Mouse (Mus musculus): ENCODE data around the gene Atf5.

Gene Atf5

DNA sequence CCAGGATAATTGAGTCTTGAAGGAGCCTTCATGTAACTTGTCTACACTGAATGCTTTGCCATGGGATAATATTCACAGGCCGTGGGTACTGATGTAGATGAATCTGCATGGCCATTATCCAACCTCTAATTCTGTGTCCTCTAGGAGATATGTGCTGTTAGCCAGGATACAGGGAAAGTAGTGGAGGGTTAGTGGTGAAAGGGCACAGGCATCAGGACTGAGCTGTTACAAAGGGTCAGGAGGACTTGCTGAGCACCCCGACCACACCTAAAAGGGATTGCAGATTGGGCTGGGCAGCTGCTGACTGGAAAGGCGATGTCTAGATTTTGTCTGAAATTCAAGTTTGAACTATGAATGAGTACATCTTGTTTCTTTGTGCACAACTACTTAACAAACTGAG, 4.1 kb upstream of the Atf5 start:
- no peak for DNase-seq (ENCODE audit: low read depth, low spot score)

DNA sequence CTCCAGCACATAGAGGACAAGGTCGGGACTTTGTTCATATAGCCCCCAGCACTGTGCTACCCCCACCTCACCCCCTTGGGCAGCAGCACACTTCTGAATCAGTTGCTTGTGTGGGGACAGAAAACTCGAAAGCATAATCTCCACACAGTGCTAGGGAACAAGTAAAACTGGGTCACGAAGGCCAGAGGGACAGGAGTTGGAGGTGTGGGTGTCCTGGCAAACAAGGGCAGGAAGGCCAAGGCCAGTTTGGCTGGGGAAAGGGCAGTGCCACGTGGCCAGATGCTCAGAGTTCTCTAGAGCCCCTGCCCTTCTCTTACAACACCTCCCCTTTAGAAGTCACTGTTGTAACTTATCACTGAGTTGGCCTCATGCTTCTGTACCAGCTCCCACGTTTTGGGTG, 3.4 kb upstream of the Atf5 start:
- no peak for DNase-seq (ENCODE audit: low read depth, low spot score)

GRCm38 (mm10) chr7:44819391-44819790, 2.9 kb upstream of the Atf5 start:
- DNase-seq (ENCODE audit: low read depth, low spot score): no peak

GRCm38 (mm10) chr7:44818751-44819235, 2.3 kb upstream of the Atf5 start:
- no peak for DNase-seq (ENCODE audit: low read depth, low spot score)

- no peak for DNase-seq (ENCODE audit: low read depth, low spot score)
These were observed 1.7 kb upstream of the Atf5 start for GRCm38 (mm10) chr7:44818164-44818563.

GRCm38 (mm10) chr7:44817441-44817840, 983 bp upstream of the Atf5 start:
- no peak for DNase-seq (ENCODE audit: low read depth, low spot score)

- DNase-seq (ENCODE audit: low read depth, low spot score): peak; percentile 98
These were observed 563 bp downstream of the Atf5 start, which contains the start of the genes Nup62 and Il4i1 for GRCm38 (mm10) chr7:44815721-44816469. Gene Nup62 (plus strand): TSS chr7:44816088. Gene Il4i1 (plus strand): TSS chr7:44816387.

- DNase-seq (ENCODE audit: low read depth, low spot score): no peak
These were observed 1.4 kb downstream of the Atf5 start for GRCm38 (mm10) chr7:44814952-44815553.

GRCm38 (mm10) chr7:44814423-44814822, 2.0 kb downstream of the Atf5 start:
- no peak for DNase-seq (ENCODE audit: low read depth, low spot score)

- DNase-seq (ENCODE audit: low read depth, low spot score): no peak
These were observed 2.5 kb downstream of the Atf5 start for GRCm38 (mm10) chr7:44813985-44814384.

DNA sequence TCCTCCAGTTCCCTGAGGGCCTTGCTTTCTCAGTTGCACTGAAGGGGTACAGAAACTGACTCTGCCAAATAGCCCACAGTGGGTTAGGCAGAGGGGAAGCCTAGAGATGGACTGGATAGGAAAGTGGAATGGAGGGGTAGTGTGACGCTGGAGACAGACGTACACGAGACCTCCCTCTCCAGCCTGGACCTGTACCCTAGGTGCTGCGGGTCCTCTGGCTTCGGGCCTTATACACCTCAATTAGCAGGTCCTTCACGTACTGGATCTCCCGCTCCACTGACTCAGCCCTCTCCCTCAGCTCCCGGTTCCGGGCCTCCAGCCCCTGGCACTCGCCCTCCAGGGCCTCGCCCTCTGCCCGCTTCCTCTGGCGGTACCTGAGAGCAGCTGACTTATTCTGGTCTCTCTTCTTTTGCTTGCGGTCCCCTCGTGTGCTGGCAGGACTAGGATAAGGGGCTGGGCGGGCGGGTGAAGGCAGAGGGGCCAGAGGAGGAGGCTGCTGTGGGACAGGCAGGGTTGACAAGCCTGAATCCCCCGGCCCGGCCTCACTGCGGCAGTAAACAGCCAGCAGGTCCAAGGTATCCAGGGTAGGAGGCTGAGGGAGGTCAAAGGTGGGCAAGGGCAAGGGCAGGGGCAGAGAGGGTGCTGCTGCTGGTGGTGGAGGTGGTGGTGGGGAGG, 3.7 kb downstream of the Atf5 start:
- no peak for DNase-seq (ENCODE audit: low read depth, low spot score)

GRCm38 (mm10) chr7:44810819-44811557, 5.5 kb downstream of the Atf5 start:
- no peak for DNase-seq (ENCODE audit: low read depth, low spot score)

DNA sequence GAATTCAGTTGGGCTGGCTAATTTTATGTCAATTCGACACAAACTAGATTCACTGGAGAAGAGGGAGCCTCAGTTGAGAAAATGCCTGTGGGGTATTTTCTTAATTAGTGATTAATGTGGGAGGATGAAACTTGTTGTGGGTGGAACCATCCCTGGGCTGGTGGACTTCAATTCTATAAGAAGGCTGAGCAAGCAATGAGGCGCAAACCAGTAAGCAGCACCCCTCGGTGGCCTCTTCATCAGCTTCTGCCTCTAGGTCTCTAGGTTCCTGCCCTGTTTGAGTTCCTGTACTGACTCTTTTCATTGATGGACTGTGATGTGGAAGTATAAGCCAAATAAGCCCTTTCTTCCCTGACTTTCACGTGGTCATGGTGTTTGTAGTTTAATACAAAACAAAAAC, 6.1 kb downstream of the Atf5 start:
- no peak for DNase-seq (ENCODE audit: low read depth, low spot score)

DNA sequence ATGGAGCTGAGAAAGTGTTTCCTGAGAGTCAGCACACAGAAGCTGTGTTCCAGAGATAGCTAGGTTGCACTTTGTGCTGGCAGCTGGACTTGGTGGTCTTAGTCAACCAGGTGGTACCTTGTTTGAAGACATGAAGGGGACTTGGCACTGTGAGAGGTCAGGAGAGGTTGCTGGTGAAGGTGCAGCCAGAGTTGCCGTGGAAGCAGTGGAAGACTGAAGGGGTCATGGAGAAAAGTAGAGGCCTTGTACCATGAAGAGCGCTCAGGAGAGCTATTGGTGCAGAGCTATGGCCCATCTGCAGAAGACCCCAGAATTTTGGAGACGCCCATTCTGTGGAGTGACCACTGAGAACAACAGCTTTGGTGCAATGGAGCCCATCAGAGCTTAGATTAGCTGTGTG, 7.0 kb downstream of the Atf5 start:
- DNase-seq (ENCODE audit: low read depth, low spot score): no peak

GRCm38 (mm10) chr7:44808927-44809326, 7.5 kb downstream of the Atf5 start:
- no peak for DNase-seq (ENCODE audit: low read depth, low spot score)

DNA sequence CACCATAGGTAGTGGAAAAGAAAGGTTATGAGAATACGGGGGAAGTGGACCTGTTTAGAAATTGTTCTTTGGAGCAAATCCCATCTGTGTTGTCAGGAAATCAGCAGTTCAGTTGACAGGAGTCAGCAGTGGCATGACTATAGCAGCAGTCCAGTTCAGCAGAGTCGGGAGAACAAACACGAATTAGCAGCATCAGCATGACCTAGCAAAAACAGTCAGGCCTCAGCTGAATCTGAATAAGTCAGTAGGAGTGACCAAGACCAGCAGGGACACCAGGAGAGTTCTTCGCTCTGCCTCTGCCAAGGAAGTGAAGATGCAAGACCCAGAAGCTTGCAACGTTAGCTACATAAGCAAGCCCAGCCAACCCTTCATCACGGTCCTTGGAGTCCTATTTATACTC, 23.7 kb downstream of the Atf5 start:
- DNase-seq (ENCODE audit: low read depth, low spot score): no peak

DNA sequence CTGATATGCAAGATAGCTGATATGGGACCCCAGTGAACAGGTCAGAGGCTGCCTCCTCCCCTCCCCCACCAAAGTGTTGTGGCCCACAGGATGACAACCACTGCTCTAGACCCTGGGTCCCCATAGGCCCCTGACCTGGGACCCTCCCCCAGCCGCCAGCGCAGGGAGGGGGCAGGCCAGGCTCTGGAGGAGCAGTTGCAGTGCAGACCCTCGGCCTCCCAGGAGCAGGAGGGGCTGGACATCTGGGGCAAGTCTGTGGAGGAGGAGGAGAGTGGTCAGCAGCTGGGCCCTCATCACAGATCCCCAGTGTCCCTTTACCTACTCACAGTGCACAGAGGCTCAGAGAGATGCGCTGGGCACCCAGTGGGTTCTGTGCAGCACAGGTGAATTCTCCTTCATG, 26.4 kb downstream of the Atf5 start:
- no peak for DNase-seq (ENCODE audit: low read depth, low spot score)

- no peak for DNase-seq (ENCODE audit: low read depth, low spot score)
These were observed 26.9 kb downstream of the Atf5 start for GRCm38 (mm10) chr7:44789531-44789930.

DNA sequence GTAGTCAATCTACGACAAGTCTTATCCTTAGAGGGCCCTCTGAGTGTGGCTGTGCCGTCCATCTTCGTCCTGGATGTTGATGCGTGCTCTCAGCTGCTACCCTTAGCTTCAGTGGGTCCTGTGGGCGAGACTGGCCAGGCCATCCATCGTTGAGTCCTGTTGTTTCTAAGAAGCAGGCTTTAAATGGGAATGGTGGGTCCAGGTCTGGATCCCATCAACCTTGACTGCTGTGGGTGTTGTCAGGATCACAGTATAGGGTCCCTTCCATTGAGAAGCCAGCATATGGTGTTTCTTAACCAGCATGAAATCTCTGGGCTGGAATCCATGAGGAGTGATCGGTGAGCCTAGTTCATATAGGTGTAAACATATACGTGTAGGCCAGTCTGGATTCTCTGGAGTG, 36.4 kb downstream of the Atf5 start:
- no peak for DNase-seq (ENCODE audit: low read depth, low spot score)

GRCm38 (mm10) chr7:44776849-44777498, 39.5 kb downstream of the Atf5 start:
- DNase-seq (ENCODE audit: low read depth, low spot score): no peak

DNA sequence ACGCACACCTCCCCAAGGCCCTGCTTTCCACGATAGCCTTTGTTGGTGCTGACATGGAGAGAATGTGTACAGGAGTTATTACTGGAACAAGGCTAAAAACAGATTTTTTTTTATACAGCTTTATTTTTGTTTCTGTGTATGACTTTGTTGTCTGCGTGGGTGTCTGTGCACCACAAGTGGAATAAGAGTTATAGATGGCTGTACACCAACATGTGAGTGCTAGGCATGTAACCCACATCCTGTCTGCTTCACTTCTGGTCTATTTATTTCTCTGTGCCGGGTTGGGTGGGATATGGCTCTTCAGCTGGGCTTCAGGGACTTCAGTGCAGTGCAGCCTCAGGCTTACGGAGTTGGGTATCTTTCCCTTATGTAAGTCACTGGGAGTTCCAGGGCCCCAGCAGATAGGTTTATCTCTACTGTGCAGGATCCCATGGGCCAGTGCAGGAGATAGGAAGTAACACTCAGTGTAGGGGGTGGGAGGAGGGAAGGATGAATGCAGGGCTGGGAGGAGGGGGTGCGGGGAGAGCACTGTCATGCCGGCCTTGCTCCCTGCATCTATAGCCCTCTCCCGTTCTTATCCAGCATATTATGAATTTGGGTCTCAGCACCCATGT, 43.8 kb downstream of the Atf5 start:
- DNase-seq (ENCODE audit: low read depth, low spot score): no peak

All from WW6 (cell line).